Mouse (Mus musculus) splenic B cell, adult 2 months (primary cell): ENCODE results near the gene Cwc25.
"Not testable (repeated sequence)": the region's sequence is repeated elsewhere in the genome, so short reads cannot be mapped to it uniquely, and the experiment has no call there.

Experiments used
- DNase-seq: peaks from one replicate; pipeline ENCODE4 v3.0.0-alpha.2; 2011; ENCODE audit warnings: low read depth, low spot score
- H3K27me3 ChIP-seq: 2 replicates; pipeline ENCODE4 v1.6.1; 2012; ENCODE audit warnings: mild to moderate bottlenecking, low read length, moderate library complexity, mixed read lengths; ENCODE audit not compliant: control insufficient read depth, poor library complexity, insufficient read depth, severe bottlenecking
- H3K36me3 ChIP-seq: 2 replicates; pipeline ENCODE4 v1.6.1; 2012; ENCODE audit warnings: mild to moderate bottlenecking, low read length, moderate library complexity, mixed read lengths; ENCODE audit not compliant: control insufficient read depth, poor library complexity, insufficient read depth, severe bottlenecking

Gene Cwc25

GRCm38 (mm10) chr11:97714356-97714755, 52.0 kb downstream of the Cwc25 start:
- DNase-seq: no peak
- H3K27me3 ChIP-seq: no peaks in the 10 kb centered on the region
- peaks cover 4% of the 10 kb centered on the region; the same call in 1 of the 2 replicates for H3K36me3 ChIP-seq

- H3K36me3 ChIP-seq: peaks cover 5% of the 10 kb centered on the region; the same call in 1 of the 2 replicates
- DNase-seq: no peak
Observed at GRCm38 (mm10) chr11:97713896-97714295, 52.5 kb downstream of the Cwc25 start.

GRCm38 (mm10) chr11:97712286-97712685, 54.1 kb downstream of the Cwc25 start:
- Histone ChIP-seq H3K27me3 (no peaks in the 10 kb centered on the region), H3K36me3 (peaks cover 9% of the 10 kb centered on the region)
- DNase-seq: no peak

More at GRCm38 (mm10) chr11:97713896-97714295, 52.5 kb downstream of the Cwc25 start:
- no peaks in the 10 kb centered on the region for H3K27me3 ChIP-seq

- H3K36me3 ChIP-seq: peaks cover 10% of the 10 kb centered on the region
- no peaks in the 10 kb centered on the region for H3K27me3 ChIP-seq
- DNase-seq: no peak
Observed at GRCm38 (mm10) chr11:97711200-97711900, 55.0 kb downstream of the Cwc25 start.

- H3K27me3 ChIP-seq, DNase-seq: not testable (repeated sequence)
- peaks cover 12% of the 10 kb centered on the region for H3K36me3 ChIP-seq
Observed at GRCm38 (mm10) chr11:97710067-97710466, 56.3 kb downstream of the Cwc25 start.

GRCm38 (mm10) chr11:97703039-97703826, 63.1 kb downstream of the Cwc25 start, which contains the start of gene Psmb3:
TSS of gene Psmb3 (plus strand) at chr11:97703399.
- 0 out of 2 replicates have a peak, but pooled peaks cover 2% of the 10 kb centered on the region for H3K27me3 ChIP-seq
- H3K36me3 ChIP-seq: peaks cover 5% of the 10 kb centered on the region
- peak; percentile 100 for DNase-seq

GRCm38 (mm10) chr11:97702393-97702745, 64.0 kb downstream of the Cwc25 start:
- Histone ChIP-seq H3K27me3 (0 out of 2 replicates have a peak, but pooled peaks cover 2% of the 10 kb centered on the region), H3K36me3 (peaks cover 3% of the 10 kb centered on the region; the same call in 1 of the 2 replicates)
- DNase-seq: peak; percentile 95

GRCm38 (mm10) chr11:97701581-97702392, 64.6 kb downstream of the Cwc25 start:
- DNase-seq: peak; percentile 24
- Histone ChIP-seq H3K36me3 (peaks cover 2% of the 10 kb centered on the region; the same call in 1 of the 2 replicates), H3K27me3 (0 out of 2 replicates have a peak, but pooled peaks cover 2% of the 10 kb centered on the region)

- H3K27me3 ChIP-seq: 0 out of 2 replicates have a peak, but pooled peaks cover 2% of the 10 kb centered on the region
- peaks cover under 1% of the 10 kb centered on the region; the same call in 1 of the 2 replicates for H3K36me3 ChIP-seq
- peak; percentile 18 for DNase-seq
Observed at GRCm38 (mm10) chr11:97700746-97701580, 65.4 kb downstream of the Cwc25 start.

- DNase-seq: peak; percentile 62
- Histone ChIP-seq H3K27me3 (0 out of 2 replicates have a peak, but pooled peaks cover 2% of the 10 kb centered on the region), H3K36me3 (no peaks in the 10 kb centered on the region)
Observed at GRCm38 (mm10) chr11:97700003-97700745, 66.2 kb downstream of the Cwc25 start, which contains the start of gene Pcgf2. TSS of gene Pcgf2 (minus strand) at chr11:97700497.

GRCm38 (mm10) chr11:97699626-97700002, 66.7 kb downstream of the Cwc25 start:
- H3K27me3 ChIP-seq: 0 out of 2 replicates have a peak, but pooled peaks cover 2% of the 10 kb centered on the region
- DNase-seq: no peak

GRCm38 (mm10) chr11:97698741-97699611, 67.4 kb downstream of the Cwc25 start:
- 0 out of 2 replicates have a peak, but pooled peaks cover 2% of the 10 kb centered on the region for H3K27me3 ChIP-seq
- H3K36me3 ChIP-seq: no peaks in the 10 kb centered on the region
- DNase-seq: peak; percentile 32

More at GRCm38 (mm10) chr11:97699626-97700002, 66.7 kb downstream of the Cwc25 start:
- H3K36me3 ChIP-seq: no peaks in the 10 kb centered on the region
